Mouse (Mus musculus): Measurements from ENCODE around the gene Foxd3.
"Not testable (repeated sequence)": the region's sequence is repeated elsewhere in the genome, so short reads cannot be mapped to it uniquely, and the experiment has no call there.

Gene Foxd3

GRCm38 (mm10) chr4:99655937-99656604, at the start of gene Foxd3:
TSS of gene Foxd3 (plus strand) at chr4:99656299.
- peak; percentile 58 for DNase-seq

DNA sequence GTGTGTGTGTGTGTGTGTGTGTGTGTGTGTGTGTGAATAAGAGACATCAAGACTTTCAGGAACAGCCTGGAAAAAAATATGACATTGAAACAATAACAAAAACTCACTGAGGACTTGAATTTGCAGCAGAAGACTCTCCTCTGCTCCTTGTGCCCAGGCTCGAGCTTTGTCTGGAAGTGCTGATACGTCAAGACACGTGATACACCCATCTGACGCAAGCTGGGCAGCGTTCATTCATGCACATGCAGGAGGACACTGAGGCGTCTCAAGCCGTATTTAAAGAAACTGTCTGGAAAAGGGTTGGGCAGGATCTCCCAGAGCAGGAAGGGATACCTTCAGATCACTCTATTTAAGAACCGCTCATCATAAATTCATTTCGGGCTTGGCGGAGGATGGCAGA, 43.9 kb upstream of the Foxd3 start:
- no peak for DNase-seq

GRCm38 (mm10) chr4:99612609-99613350, 43.3 kb upstream of the Foxd3 start:
- DNase-seq: no peak

DNA sequence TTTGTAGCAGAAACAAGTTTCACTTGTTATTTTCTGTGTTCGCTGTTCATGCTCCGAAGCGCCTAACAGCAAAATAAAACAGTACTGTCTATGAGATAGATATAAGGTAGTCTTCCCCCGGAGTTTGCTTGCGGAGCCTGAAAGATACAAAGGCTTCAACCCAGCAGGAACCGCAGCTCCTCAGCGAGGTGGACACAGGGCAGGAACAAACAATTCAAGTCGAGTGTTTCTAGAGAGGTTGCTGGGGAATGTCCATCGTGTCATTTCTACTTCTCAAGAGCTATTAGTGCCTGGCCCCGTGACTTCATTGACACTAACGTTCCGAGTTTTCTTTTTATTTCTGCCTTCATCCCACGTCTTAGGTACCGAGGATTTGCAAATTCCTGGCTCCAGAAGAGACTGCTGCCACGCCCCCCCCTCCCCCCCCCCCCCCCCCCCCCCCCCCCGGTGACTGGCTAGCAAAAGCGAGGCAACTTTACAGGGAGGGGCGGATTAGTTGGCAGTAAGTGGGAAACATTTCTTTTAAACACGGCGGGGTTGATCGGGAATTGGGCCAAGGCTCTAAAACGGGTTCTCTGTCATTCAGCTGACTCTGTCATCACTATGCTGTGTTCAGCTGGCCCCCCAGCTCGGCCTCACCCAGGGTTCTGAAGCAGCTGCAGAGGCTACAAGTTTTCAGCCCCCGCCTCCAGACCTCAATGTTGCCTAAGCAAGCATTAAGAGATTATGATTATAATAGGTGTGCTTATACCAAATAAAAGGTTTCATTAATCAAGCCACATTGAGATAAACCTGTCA, 29.9 kb upstream of the Foxd3 start:
- peak; percentile 43 for DNase-seq

DNA sequence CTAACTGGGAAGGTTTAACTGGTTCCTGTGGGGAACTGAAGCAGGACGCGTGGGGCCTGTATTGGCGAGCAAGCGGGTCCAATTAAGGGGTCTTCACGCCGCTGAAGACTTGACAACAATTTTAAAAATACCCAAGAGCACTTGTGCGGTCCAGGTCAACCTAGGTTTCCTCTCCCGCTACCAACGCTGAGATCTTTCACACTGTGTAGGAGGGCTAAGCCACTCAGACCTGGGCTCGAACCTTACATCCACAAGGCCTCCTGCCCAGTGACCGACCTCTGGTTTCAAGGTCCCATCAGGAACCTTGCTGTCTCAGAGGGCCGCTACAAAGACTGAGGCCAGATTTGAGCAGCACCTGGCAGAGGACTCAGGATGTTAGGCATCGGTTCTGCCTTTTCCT, 29.0 kb upstream of the Foxd3 start:
- no peak for DNase-seq

DNA sequence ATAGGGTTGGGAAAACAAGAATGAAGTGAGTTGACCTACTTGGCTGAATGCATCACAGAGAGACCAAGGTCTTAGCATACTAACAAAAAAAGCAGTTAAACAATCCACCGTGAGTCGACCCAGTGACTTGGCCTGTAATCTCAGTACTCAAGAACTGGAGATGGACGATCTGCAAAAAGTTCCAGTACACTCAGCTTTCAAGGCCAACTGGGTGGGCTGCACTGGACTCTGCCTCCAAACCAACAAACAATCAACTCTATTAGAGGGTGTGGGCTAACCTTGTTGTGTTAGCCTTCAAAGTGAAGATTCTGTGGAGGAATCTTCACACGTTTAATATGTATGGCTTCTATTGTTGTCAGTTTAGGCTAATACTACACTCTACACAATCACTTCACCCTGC, 20.1 kb upstream of the Foxd3 start:
- DNase-seq: no peak

DNA sequence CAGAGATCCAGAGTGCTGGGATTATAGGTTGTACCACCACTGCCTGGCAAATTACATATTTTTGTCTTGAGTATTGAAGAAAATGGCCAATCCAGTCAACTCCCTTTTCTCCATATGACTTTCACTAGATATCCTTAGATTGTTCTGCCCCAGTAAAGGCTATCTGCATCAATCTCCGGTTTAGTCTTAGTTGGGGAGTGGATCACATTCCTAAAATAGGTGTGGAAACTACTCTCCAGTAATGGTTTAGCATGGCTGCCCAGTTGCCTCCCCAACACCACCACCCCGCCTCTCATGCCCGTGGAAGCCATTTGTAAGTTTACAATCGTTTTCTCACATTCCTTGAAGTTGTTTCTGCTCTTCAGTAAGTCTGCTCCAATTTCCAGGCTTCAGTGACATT, 19.4 kb upstream of the Foxd3 start:
- no peak for DNase-seq

GRCm38 (mm10) chr4:99640619-99641018, 15.5 kb upstream of the Foxd3 start:
- DNase-seq: not testable (repeated sequence)

GRCm38 (mm10) chr4:99641920-99642319, 14.2 kb upstream of the Foxd3 start:
- DNase-seq: no peak

GRCm38 (mm10) chr4:99645560-99645959, 10.5 kb upstream of the Foxd3 start:
- DNase-seq: no peak

GRCm38 (mm10) chr4:99650088-99650944, 5.8 kb upstream of the Foxd3 start:
- peak; percentile 31 for DNase-seq

GRCm38 (mm10) chr4:99650945-99651690, 5.0 kb upstream of the Foxd3 start:
- peak; percentile 52 for DNase-seq

GRCm38 (mm10) chr4:99651823-99652450, 4.2 kb upstream of the Foxd3 start:
- DNase-seq: peak; percentile 27

DNA sequence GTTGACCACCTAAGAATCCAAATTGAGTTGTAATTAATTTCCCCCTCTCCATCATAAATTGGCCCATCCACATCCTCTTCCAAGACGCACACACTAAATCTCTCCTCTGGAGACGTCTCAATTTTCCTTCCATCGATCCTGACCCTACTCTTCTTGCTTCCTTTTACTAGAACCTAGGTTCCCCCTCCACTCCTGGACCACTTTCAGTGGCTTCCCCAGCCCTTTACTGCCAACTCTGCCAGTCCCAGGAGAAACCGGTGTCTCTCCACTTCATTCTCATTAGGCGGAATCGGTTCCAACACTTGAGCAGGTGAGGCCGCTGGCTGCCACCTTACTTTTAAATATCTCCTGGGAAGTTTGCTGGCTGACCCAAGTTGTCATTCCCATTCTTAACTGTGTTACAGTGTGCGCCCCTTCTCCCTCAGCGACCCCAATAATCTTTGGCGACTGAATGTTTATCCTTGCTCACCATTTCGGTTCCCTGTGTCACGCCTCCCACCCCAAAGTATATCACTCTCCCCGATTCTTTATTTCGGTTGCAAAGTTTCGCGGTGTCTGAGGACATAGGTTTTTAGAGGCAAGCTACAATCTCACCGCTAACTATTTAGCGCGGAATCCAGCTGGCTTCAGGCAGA, 3.4 kb upstream of the Foxd3 start:
- no peak for DNase-seq

GRCm38 (mm10) chr4:99653216-99653607, 2.9 kb upstream of the Foxd3 start:
- no peak for DNase-seq

GRCm38 (mm10) chr4:99653608-99654221, 2.4 kb upstream of the Foxd3 start:
- DNase-seq: peak; percentile 49

DNA sequence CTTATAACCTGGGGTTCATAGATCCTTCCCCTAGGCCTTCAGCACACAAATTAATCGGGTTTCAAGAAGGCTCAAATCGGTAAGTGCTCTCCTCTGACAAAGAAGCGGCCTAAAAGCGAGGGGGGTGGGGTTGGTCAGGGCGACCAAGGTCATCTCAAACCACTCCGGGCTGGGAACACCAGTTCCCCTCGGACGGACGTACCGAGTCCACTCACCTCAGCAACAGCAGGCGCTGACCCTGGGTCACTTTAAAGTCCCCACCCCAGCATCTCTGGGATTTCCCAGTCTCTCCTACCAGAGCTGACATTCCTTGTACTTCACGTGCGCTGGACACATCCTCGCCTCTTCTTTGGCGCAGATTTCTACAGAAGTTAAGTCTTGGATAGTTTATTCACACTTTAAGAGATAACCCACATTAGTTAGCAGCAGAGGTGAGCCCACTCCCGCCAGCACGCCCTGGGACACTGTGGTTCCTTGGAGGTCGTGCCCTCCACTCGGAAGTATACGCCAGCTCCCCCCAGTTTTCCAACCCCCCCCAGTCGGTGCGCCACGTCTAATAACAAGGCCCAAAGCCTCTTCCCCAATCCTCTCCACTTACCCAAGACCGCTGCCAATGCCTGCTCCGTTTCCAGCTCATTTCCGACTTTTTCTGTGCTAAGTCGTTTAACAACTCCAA, 1.3 kb upstream of the Foxd3 start:
- DNase-seq: peak; percentile 23

DNA sequence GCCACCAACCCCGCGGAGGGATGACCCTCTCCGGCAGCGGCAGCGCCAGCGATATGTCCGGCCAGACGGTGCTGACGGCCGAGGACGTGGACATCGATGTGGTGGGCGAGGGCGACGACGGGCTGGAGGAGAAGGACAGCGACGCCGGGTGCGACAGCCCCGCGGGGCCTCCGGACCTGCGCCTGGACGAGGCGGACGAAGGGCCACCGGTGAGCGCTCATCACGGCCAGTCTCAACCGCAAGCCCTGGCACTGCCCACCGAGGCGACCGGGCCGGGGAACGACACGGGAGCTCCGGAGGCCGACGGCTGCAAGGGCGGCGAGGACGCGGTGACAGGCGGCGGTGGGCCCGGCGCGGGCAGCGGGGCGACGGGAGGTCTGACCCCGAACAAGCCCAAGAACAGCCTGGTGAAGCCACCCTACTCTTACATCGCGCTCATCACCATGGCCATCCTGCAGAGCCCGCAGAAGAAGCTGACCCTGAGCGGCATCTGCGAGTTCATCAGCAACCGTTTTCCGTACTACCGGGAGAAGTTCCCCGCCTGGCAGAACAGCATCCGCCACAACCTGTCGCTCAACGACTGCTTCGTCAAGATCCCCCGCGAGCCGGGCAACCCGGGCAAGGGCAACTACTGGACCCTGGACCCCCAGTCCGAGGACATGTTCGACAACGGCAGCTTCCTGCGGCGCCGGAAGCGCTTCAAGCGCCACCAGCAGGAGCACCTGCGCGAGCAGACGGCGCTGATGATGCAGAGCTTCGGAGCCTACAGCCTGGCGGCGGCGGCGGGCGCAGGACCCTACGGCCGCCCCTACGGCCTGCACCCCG, 718 bp downstream of the Foxd3 start:
- DNase-seq: peak; percentile 59

DNA sequence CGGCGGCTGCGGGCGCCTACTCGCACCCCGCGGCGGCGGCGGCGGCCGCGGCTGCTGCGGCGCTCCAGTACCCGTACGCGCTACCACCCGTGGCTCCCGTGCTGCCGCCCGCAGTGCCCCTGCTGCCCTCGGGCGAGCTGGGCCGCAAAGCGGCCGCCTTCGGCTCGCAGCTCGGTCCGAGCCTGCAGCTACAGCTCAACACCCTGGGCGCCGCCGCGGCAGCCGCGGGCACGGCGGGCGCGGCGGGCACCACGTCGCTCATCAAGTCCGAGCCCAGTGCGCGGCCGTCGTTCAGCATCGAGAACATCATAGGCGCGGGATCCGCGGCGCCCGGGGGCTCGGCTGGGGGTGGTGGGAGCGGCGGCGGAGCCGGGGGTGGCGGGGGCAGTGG, 1.3 kb downstream of the Foxd3 start:
- peak; percentile 51 for DNase-seq
